ENCODE assay signal across 8 mouse cellular contexts in genomic region chr2:9882926-9883802, GRCm38 (mm10). TPM values are rescaled to one million over a fixed set of nuclear protein-coding genes. Genes with fewer than 3 reads are reported as not detected.
A peak's percentile ranks its signal among the peaks of the same experiment; 100 is the strongest.
DNase-seq lines count a peak whose midpoint lies in the region; ATAC-seq lines count a peak whose summit lies in the region.
"Had no signal": no experiment of that assay in that cellular context is flagged by ENCODE, and none has a peak within 500 bp of the region (broad histone marks: within the 10 kb centered on the region; RNA-seq: fewer than 3 reads in every experiment).

No protein-coding gene starts in this region.

- ATAC-seq in forebrain, embryonic 14.5 days, result no peak
- no peak for ATAC-seq in neural tube, embryonic 13.5 days (ENCODE audit: low read depth)
- ATAC-seq in frontal cortex, adult (ENCODE audit: low TSS enrichment), result no peak

- H3K4me1 ChIP-seq in forebrain, embryonic 14.5 days (ENCODE audit: control insufficient read depth, insufficient read depth, low read length), result peaks cover 4% of the 10 kb centered on the region; the same call in 1 of the 2 replicates
- H3K4me1 ChIP-seq in neural tube, embryonic 13.5 days (replicated peaks), result peaks cover 36% of the 10 kb centered on the region

- peaks cover 91% of the 10 kb centered on the region for H3K27me3 ChIP-seq in forebrain, embryonic 14.5 days (replicated peaks; ENCODE audit: control insufficient read depth, insufficient read depth, low read length)
- H3K27me3 ChIP-seq in neural tube, embryonic 13.5 days, result peaks cover 95% of the 10 kb centered on the region

- H3K4me3 ChIP-seq in forebrain, embryonic 14.5 days (ENCODE audit: low read depth, low read length), result peak overlapping the region; percentile 9; the same call in 1 of the 2 replicates
- peak overlapping the region; percentile 13 for H3K4me3 ChIP-seq in neural tube, embryonic 13.5 days

- H3K9me3 ChIP-seq in forebrain, embryonic 14.5 days (replicated peaks; ENCODE audit: control insufficient read depth, low read length), result no peaks in the 10 kb centered on the region
- no peaks in the 10 kb centered on the region for H3K9me3 ChIP-seq in neural tube, embryonic 13.5 days

- H3K4me2 ChIP-seq in forebrain, embryonic 14.5 days (ENCODE audit: low read length), result no peak overlapping the region; the same call in 1 of the 2 replicates
- H3K4me2 ChIP-seq in neural tube, embryonic 13.5 days, result peak overlapping the region; percentile 38

- WGBS in forebrain, embryonic 14.5 days, result under 1% methylated on average over 43 of the region's 43 CpGs
- WGBS in neural tube, embryonic 13.5 days, result under 1% methylated on average over 43 of the region's 43 CpGs

- no peaks in the 10 kb centered on the region for H3K36me3 ChIP-seq in forebrain, embryonic 14.5 days (ENCODE audit: control insufficient read depth, insufficient read depth, low read length)
- H3K36me3 ChIP-seq in neural tube, embryonic 13.5 days, result no peaks in the 10 kb centered on the region

- peak; percentile 54 for DNase-seq in thymus, postnatal 25 days
- no peak for DNase-seq in thymus, postnatal 10 days (ENCODE audit: low spot score in 2 of 2)
- no peak for DNase-seq in forebrain, embryonic 14.5 days (ENCODE audit: low spot score)
- peak; percentile 35 for DNase-seq in kidney, postnatal 10 days
- no peak for DNase-seq in cerebellum, adult 9-10 months

- H3K9ac ChIP-seq in forebrain, embryonic 14.5 days (ENCODE audit: low read length), result no peak overlapping the region
- no peak overlapping the region for H3K9ac ChIP-seq in neural tube, embryonic 13.5 days

- no peak overlapping the region for H3K27ac ChIP-seq in forebrain, embryonic 14.5 days (ENCODE audit: low read depth, low read length)
- no peak overlapping the region for H3K27ac ChIP-seq in neural tube, embryonic 13.5 days (replicated peaks)

RNA-seq across cellular contexts. Expression of gene 4930412O13Rik, which starts 2.1 kb away (rescaled TPM):
- 0.19 TPM in 1 of 2 replicates, not detected in the other for polyA plus RNA-seq in forebrain, embryonic 14.5 days (2014; fragmentation: Nextera tagmentation; extraction: Ambion mirVana)
- 0.29 TPM in 1 of 2 replicates, not detected in the other for polyA plus RNA-seq in neural tube, embryonic 13.5 days (2015; fragmentation: Nextera tagmentation; extraction: Ambion mirVana)
- polyA plus RNA-seq: cortical plate, adult 2 months had no signal

RNA-seq across cellular contexts. Expression of gene 9230102O04Rik, which starts 6.2 kb away (rescaled TPM):
- polyA plus RNA-seq in forebrain, embryonic 14.5 days (2014; fragmentation: Nextera tagmentation; extraction: Ambion mirVana), result 0.24 TPM in 1 of 2 replicates, not detected in the other
- polyA plus RNA-seq in neural tube, embryonic 13.5 days (2015; fragmentation: Nextera tagmentation; extraction: Ambion mirVana), result 1.1 TPM in 1 of 2 replicates, not detected in the other
- polyA plus RNA-seq: cortical plate, adult 2 months had no signal

RNA-seq across cellular contexts. Expression of gene Gata3, which starts 6.7 kb away (rescaled TPM):
- 1.4 and 2.2 TPM in 2 replicates for polyA plus RNA-seq in forebrain, embryonic 14.5 days (2014; fragmentation: Nextera tagmentation; extraction: Ambion mirVana)
- polyA plus RNA-seq in neural tube, embryonic 13.5 days (2015; fragmentation: Nextera tagmentation; extraction: Ambion mirVana), result 10.1 and 12.4 TPM in 2 replicates

Comparison
In these comparisons a context has a peak if more than half of its experiments do, and no peak if none do; other contexts are left out.
1. DNase-seq: peak in thymus, postnatal 25 days (single experiment) and kidney, postnatal 10 days (single experiment); none in thymus, postnatal 10 days (0 of 2), forebrain, embryonic 14.5 days (single experiment) and cerebellum, adult 9-10 months (single experiment).